Mouse (Mus musculus) neural tube, embryonic 10.5 days (tissue): ENCODE measurements around the gene Rtl4.

ENCODE experiments used
- DNase-seq: peaks from one replicate; pipeline ENCODE4 v3.0.0-alpha.2; 2017; ENCODE audit warnings: low spot score; ENCODE audit errors: extremely low spot score

Rtl4 gene

GRCm38 (mm10) chrX:144688207-144689118, at the start of gene Rtl4:
Gene Rtl4, plus strand, starts transcription at chrX:144688907.
- peak; percentile 23 for DNase-seq

GRCm38 (mm10) chrX:144644756-144645155, 44.0 kb upstream of the Rtl4 start:
- no peak for DNase-seq

- DNase-seq: no peak
Measured at GRCm38 (mm10) chrX:144645394-144645793, 43.3 kb upstream of the Rtl4 start.

DNA sequence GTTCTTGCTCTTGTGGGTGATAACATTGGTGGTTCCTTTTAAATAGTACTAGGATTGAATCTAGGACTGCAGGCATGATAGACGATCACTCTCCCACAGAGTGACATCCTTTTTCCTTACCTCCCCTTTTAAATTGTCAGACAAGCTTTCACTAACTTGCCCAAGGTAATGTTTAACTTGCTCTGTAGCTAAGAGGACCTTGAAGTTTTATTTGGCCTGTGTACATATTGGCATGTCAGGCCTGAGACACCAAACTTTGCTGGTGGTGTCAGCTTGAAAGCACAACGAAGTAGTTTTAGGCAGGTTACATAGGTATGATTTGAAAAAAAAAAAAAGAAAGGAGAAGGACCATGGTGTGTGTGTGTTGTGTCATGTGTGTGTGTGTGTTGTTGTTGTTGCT, 36.5 kb upstream of the Rtl4 start:
- no peak for DNase-seq

DNA sequence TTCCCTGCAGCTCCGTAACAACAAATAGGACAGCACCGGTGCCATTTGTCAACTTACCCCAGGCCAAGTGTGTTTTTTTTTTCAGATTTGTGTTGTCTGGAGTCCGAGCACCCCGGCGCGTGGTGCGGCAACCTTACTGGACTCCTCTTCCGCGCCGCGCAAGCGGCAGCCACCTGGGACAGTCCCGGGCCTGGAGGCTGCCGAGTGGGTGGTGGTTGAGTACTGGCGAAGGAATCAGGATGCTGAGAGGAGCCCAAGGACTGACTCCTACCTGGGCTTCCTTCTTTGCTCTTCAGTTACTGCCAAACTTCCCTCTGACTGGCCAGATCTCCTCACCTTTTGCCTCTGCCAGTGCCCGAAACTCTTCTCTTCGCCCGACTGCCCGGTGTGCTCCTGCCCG, 965 bp upstream of the Rtl4 start:
- no peak for DNase-seq

DNA sequence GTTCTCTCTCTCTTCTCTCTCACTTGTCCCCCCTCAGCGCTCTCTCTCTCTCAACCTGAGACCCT, 733 bp upstream of the Rtl4 start, which contains the start of gene Trpc5:
Gene Trpc5, minus strand, starts transcription at position 39 of the 65 bp plus-strand sequence.
- peak; percentile 15 for DNase-seq

DNA sequence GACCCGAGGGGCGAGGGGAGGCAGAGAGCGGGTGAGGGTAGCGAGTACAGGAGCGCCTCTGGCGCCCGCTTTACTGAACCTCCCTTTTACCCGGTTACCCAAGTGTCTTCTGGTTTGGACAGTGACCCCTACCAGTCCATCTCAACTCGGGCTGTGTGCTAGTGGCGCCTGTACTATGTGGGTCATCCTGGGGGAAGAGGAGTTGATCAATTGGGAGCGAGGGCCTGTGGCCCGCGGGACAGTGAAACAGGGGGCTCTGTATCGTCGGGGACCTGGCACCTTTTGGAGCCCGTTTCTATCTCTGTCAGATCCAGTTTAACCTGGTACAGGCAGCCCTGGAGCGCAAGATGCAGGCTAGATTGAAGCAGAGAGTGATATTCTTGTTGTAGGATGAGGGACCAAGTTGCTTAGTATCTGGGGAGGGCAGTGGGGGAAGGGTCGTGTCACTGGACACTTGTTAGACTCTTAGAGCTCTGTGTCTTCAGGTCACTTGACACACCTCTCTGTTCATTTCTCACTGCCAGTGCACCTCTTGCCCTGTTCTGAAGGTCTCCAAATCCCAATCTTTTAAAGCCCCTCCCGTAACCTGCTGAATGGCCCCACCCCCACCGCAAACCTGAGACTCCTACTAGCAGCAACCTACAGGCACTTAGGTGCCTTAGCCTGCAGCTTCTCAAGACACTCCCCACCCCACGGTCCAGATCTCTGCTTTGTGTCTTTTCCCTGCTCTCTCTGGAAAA, 582 bp downstream of the Rtl4 start:
- peak; percentile 23 for DNase-seq

GRCm38 (mm10) chrX:144689859-144690181, 1.1 kb downstream of the Rtl4 start:
- DNase-seq: peak; percentile 14

GRCm38 (mm10) chrX:144716330-144716729, 27.6 kb downstream of the Rtl4 start:
- DNase-seq: no peak

GRCm38 (mm10) chrX:144747528-144748049, 58.9 kb downstream of the Rtl4 start:
- no peak for DNase-seq

GRCm38 (mm10) chrX:144986980-144987379, 298.3 kb downstream of the Rtl4 start:
- DNase-seq: no peak

GRCm38 (mm10) chrX:145065484-145065913, 376.8 kb downstream of the Rtl4 start:
- DNase-seq: no peak

DNA sequence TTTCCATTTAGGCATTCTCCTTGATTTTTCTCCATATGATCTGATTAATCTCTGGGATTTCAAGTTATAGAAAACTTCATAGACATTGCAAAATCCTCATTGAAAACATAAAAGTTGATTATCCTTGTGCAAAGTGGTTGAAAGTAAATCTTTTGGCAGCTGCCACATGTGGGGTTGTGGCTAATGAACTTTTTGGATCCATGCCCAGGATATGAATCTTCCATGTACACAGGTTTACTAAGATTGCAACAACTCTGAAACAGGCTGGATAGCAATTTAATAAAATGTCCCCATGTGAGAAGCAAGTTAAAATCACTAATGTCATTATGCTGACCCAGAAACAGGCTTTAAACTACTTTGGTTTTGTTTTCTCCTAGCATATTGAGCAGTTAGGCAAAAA, 401.1 kb downstream of the Rtl4 start:
- DNase-seq: no peak

GRCm38 (mm10) chrX:145090360-145090759, 401.7 kb downstream of the Rtl4 start:
- DNase-seq: no peak

DNA sequence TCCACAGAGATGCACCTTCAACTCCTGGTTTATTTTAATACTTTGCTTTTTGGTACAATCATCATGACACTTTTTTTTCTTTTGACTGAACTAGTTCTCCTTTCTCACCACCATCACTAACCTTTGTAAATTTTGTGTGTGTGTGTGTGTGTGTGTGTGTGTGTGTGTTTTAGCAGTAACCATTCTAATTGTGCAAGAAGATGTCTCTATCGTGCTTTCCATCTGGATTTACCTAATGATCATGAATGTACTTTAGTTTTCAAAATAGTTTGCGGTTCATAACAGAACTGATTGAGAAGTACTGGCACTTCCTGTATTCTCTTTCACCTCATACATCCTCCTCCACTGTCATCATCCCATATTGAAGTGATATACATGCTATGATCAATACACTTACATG, 402.3 kb downstream of the Rtl4 start:
- DNase-seq: no peak
